Mouse (Mus musculus) thymus, adult 18-20 months (tissue): Measurements from ENCODE around the gene Prep.
A peak's percentile ranks its signal among the peaks of the same experiment; 100 is the strongest.
"Not testable (repeated sequence)": the region's sequence is repeated elsewhere in the genome, so short reads cannot be mapped to it uniquely, and the experiment has no call there.

Experiments used
- DNase-seq, 2 experiments: peaks; one replicate each; pipeline ENCODE4 v3.0.0; 2022; ENCODE audit warnings: mixed read lengths in 2 of 2

The Prep gene

DNA sequence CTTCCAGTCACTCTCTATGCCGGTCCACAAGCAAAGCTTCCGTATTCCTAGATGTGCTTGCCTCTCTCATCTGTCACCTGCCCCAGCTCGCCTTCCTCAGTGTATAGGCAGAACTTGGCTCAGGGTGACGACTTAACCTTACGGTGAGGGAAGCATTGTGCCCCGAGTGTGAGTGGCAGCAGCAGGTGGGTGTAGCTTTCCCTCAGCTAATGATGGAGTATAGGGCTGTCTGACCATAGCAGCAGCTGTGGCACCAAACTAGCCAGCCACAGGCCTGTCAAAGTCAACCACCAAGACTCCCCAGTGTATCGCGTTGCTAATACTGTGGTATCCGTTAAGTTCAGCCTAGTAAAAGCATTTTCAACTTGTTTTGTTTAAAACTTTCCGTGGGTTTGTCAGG lies 9.6 kb downstream of the Prep start:
- no peak for DNase-seq

- DNase-seq, result no peak
Measured at GRCm38 (mm10) chr10:45077353-45077752, 10.3 kb downstream of the Prep start.

DNA sequence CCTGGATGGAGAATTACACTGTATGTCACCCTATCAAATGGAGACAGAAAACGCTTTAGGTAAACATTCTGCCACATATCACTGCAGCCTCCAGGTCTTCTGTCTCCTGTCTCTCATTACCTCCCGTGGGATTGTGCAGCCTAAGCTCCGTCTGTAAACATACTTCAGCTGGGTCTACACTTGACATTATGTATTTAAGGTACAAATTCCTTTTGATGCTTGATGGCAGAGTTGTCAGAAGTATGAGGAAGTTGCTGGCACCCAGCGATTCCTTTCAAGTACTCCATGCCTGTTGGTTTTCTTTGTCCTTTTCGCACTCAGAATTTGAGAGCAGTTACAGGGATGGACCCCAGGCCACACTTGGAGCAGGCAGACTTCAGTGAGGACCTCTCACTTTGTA lies 12.8 kb downstream of the Prep start:
- DNase-seq, result no peak

- DNase-seq, result no peak
Measured at GRCm38 (mm10) chr10:45080490-45080889, 13.5 kb downstream of the Prep start.

GRCm38 (mm10) chr10:45082730-45083129 lies 15.7 kb downstream of the Prep start:
- DNase-seq, result no peak

- DNase-seq, result not testable (repeated sequence)
Measured at GRCm38 (mm10) chr10:45084002-45084401, 17.0 kb downstream of the Prep start.

- no peak for DNase-seq
Measured at GRCm38 (mm10) chr10:45084471-45084870, 17.5 kb downstream of the Prep start.

GRCm38 (mm10) chr10:45085315-45085714 lies 18.3 kb downstream of the Prep start:
- DNase-seq, result no peak

DNA sequence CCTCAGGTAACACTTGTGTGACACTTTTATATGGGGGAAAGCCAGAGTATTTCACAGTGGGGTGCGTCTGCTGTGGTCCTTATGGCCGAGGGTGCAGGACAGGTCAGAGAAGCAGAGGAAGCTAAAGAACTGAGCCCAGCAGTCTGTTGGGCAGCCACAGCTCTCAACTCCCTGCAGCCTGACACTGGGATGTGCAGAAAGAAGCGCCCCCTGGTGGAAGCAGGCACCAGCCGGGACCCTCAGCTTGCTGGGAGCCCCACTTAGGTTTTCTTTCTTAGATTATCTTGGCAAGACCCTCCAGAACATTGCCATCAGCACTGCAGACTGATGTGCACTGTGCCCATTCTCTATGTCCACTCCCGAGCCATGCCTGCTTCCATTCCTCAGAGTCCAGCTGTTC lies 19.6 kb downstream of the Prep start:
- DNase-seq, result no peak

DNA sequence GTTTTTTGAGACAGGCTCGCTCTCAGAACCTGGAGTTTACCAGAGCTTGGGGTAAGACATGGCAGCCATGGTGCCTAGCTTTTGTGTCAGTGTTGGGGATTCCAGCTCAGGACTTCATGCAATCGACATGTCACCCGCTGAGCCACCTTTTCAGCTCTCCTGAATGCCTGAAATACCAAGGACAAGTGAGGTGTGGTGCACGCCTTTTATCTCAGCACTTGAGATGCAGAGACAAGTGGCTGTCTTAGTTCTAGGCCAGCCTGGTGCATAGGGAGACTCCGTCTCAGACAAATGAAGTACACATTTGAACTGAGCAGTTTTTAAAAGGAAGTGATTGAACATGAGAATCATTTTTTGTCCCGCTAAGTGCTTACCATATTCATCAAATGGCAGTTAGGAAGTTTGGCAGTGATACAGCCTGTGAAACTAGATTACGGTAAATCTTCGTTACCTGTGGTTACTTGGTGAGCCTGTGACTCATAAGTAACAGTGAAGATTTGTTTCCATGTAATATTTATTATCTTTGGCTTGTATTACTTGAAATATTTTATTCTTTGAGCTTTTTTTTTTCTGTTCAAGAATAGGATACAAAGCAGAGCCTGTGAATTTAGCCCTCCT lies 24.6 kb downstream of the Prep start:
- no peak for DNase-seq

DNA sequence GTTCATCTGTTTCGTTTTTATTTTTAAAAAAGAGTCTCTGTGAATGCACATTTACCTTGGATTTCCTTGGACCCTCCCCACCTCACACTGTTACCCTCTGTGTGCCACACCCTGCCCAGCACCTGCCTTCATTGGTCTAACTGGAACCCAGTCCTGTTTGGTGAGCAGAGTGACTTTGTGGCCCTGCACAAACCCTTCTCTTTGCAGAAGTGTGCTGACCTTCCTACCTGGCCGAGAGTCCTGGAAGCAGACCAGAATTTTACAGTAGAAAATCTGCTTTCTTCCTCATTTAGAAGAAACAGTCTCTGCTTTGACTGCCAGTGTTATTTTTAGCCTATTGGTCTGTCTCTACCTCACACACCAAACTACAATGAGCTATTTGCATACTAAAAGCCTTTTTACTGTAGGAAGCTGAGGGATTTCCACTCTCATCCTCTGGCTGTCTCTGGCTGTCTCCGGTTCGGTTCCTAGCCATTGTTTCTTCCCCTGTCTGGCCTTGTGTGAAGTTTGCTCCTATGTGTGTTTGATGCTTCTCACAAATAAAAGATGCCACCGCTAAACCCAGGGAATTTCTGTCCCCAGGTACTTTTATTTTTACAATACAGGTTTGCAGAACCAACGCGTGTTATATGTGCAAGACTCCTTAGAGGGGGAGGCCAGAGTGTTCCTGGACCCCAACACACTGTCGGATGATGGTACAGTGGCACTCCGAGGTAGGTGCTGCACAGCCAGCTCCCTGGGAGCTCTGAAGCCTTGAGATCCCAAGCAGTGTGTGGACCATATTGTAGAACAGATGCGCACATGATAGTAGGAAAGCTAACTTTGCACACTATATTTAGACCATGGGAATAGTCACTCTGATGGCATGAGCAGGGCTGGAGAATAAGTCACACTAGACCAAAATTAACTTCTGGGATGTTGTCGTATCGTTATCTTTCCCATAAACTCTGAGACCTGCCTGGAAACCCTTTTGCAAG lies 25.4 kb downstream of the Prep start:
- no peak for DNase-seq

- no peak for DNase-seq
Measured at GRCm38 (mm10) chr10:45098751-45099150, 31.7 kb downstream of the Prep start.

- DNase-seq, result no peak
Measured at GRCm38 (mm10) chr10:45100473-45100872, 33.5 kb downstream of the Prep start.

GRCm38 (mm10) chr10:45103184-45103583 lies 36.2 kb downstream of the Prep start:
- peak; percentile 63 to 71 for DNase-seq

GRCm38 (mm10) chr10:45104098-45104497 lies 37.1 kb downstream of the Prep start:
- no peak for DNase-seq

DNA sequence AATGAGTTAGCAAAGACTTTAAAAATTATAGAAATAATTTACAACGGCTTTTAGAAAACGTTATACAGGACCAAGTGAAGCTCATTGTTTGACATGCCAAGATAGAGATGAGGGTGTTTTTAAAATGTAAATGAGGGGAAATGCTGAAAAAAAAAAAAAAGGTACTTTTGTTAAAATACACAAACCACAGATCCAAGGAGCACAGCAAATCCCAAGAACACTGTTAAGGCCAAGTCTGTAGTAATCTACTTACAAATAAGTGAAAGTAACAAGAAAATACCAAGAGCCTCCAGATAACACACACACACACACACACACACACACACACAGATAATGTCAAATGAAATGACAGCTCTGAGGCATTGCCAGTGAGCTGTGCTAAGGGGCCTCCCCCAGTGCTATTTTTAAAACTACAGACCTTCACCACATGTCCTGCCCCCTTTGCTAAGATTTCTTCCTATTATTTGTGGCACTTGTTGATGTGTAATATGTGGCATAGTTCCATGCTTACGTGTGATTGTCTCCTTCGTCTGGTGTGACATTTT lies 37.6 kb downstream of the Prep start:
- DNase-seq, result no peak

DNA sequence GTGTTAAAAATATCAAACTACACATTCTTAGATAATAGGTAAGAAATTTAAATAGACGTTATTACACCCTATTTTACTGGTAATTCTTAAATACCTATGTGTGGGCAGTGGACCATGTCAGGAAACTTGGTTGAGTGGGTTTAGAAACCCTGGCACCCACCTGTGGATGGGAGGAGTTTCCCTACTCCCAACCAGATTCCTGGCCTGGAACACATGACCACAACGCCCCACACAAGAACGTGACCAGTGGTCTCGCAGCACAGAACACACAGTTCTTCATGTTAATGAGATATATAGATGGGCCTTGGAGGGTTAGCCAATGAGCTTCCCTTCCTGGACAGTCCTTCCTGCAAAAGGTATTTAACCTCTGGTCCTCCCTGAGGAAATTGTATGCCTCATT lies 39.5 kb downstream of the Prep start:
- no peak for DNase-seq

DNA sequence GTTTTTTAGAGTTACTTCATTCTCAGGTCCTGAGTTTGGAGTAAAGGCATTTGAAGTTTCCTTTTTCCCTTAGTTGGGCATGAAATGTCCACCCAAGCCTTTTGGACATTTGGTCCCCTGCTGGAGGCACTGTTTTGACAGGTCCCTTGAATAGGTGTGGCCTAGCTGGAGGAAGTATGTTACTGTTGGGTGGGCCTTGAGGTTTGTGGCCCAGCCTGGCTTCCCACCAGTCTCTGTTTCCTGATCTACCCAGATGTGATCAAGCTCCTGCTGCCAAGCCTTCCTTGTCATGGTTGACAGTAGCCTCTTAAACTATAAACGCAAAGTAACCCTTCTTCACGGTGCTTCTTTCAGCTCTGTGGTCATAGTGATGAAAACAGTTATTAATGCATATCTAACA lies 40.3 kb downstream of the Prep start:
- DNase-seq, result no peak

- DNase-seq, result no peak
Measured at GRCm38 (mm10) chr10:45109041-45109440, 42.0 kb downstream of the Prep start.

DNA sequence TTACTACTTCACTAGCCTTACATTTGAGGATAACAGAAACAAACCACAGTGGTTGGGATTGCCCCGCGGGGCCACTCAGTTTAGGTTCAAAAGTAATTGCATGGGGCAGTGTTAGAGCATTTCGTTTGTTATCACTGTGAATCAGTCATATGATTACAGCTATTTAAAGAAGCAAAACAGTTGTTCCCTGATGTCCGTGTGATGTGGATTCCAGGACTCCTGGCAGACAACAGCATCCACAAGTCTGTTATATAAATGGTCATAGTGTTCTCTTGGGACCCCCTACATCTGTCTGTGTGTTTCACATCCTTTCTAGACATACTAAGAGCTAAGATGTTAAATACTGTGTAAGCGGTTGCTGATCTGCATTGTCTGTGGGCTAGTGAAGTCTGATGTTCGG lies 43.0 kb downstream of the Prep start:
- no peak for DNase-seq

DNA sequence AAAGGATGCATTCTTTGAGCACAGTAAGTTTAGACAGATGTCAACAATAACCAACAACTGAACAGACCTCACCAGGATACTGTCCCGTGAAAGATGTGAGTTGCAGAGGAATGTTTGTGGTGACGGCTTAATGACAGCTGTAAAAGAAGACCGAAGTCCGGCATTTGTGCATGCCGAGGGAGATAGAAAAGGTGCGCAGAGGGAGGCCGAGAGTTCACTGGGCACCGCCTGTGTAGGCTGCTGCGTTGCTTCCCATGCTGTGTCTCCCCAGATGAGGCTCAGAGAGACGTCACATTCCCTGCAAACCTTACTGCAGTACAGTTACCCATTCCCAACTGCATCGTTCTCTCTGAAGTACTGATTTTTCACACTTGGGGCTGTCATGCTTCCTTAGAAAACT lies 45.9 kb downstream of the Prep start:
- no peak for DNase-seq

DNA sequence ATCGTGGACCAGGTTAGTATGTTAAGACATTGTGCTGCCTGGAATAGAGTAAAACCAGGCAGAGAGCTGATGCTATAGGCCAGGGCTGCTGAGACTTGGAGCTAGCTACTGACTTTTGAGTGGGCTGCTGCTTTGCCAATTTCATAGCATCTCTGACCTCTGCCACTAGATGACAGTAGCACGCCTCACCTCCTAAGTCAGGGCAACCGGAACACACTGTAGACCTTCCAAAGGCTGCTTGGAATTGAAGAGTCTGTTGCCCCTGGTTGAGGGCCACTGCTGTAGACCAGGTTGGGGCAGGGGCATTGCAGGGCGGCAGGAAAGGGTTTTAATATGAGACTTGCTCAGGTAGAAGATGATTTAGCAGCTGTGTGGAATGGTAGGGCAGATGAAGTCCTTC lies 47.5 kb downstream of the Prep start:
- DNase-seq, result peak; percentile 32 to 51

DNA sequence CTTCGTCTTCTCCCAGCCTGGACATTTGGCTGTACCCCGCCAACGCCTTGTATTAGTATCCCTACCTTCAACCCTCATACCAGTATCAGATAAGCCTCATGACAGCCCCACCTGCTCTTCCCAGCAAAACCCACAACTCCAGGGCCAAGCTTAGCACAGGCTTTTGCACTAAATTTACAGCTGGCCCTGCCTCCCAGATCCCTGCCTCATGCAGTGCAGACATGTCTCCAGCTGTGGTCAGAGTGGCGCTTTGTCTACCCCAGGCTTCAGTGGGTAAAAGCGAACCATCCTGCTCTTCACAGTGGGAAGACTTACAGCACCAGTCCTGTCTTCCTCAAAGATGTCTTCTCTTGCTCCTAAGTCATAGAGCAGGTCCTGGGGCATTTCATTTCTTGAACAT lies 49.8 kb downstream of the Prep start:
- no peak for DNase-seq

DNA sequence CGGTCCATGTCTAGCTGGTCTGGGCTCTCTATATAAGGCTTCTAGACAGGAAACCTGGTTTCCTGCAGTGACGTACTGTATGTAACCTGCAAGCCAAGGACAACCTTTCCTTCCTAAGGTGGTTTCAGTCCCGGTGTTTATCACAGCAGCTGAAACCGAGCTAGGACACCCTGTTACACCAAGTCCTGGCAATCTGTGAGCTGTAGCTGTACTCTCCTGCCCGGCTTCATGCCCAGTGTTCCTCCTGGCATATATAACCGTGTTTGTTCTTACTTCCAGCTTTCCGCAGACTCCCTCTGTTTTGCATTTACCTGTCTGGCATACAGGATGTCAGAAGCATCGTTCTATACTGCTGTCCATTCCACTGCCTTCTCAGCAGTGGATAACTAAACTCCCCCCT lies 51.4 kb downstream of the Prep start:
- no peak for DNase-seq
